Mouse (Mus musculus): ENCODE results near the gene Wscd2.
A peak's percentile ranks its signal among the peaks of the same experiment; 100 is the strongest.

The Wscd2 gene

GRCm38 (mm10) chr5:113490033-113490432, at the start of gene Wscd2:
Gene Wscd2 (plus strand): TSS chr5:113490333.
- DNase-seq (ENCODE audit: extremely low spot score, low spot score), result no peak

GRCm38 (mm10) chr5:113442180-113442579, 48.0 kb upstream of the Wscd2 start:
- no peak for DNase-seq (ENCODE audit: extremely low spot score, low spot score)

GRCm38 (mm10) chr5:113448023-113448734, 42.0 kb upstream of the Wscd2 start:
- DNase-seq (ENCODE audit: extremely low spot score, low spot score), result peak; percentile 50

- no peak for DNase-seq (ENCODE audit: extremely low spot score, low spot score)
Observed at GRCm38 (mm10) chr5:113449336-113449735, 40.8 kb upstream of the Wscd2 start.

- peak; percentile 66 for DNase-seq (ENCODE audit: extremely low spot score, low spot score)
Observed at GRCm38 (mm10) chr5:113452691-113453090, 37.4 kb upstream of the Wscd2 start.

GRCm38 (mm10) chr5:113453356-113453755, 36.8 kb upstream of the Wscd2 start:
- DNase-seq (ENCODE audit: extremely low spot score, low spot score), result peak; percentile 62

GRCm38 (mm10) chr5:113456020-113456419, 34.1 kb upstream of the Wscd2 start:
- DNase-seq (ENCODE audit: extremely low spot score, low spot score), result no peak

GRCm38 (mm10) chr5:113456756-113457155, 33.4 kb upstream of the Wscd2 start:
- no peak for DNase-seq (ENCODE audit: extremely low spot score, low spot score)

- no peak for DNase-seq (ENCODE audit: extremely low spot score, low spot score)
Observed at GRCm38 (mm10) chr5:113457260-113457659, 32.9 kb upstream of the Wscd2 start.

- DNase-seq (ENCODE audit: extremely low spot score, low spot score), result no peak
Observed at GRCm38 (mm10) chr5:113459942-113460341, 30.2 kb upstream of the Wscd2 start.

GRCm38 (mm10) chr5:113461582-113461981, 28.6 kb upstream of the Wscd2 start:
- DNase-seq (ENCODE audit: extremely low spot score, low spot score), result no peak

GRCm38 (mm10) chr5:113461998-113462625, 28.0 kb upstream of the Wscd2 start:
- DNase-seq (ENCODE audit: extremely low spot score, low spot score), result no peak

GRCm38 (mm10) chr5:113464731-113465130, 25.4 kb upstream of the Wscd2 start:
- DNase-seq (ENCODE audit: extremely low spot score, low spot score), result no peak

- DNase-seq (ENCODE audit: extremely low spot score, low spot score), result no peak
Observed at GRCm38 (mm10) chr5:113466536-113466935, 23.6 kb upstream of the Wscd2 start.

- no peak for DNase-seq (ENCODE audit: extremely low spot score, low spot score)
Observed at GRCm38 (mm10) chr5:113467072-113467471, 23.1 kb upstream of the Wscd2 start.

- DNase-seq (ENCODE audit: extremely low spot score, low spot score), result peak; percentile 36
Observed at GRCm38 (mm10) chr5:113467765-113468164, 22.4 kb upstream of the Wscd2 start.

GRCm38 (mm10) chr5:113468625-113469024, 21.5 kb upstream of the Wscd2 start:
- DNase-seq (ENCODE audit: extremely low spot score, low spot score), result no peak

- no peak for DNase-seq (ENCODE audit: extremely low spot score, low spot score)
Observed at GRCm38 (mm10) chr5:113469231-113469630, 20.9 kb upstream of the Wscd2 start.

GRCm38 (mm10) chr5:113469826-113470225, 20.3 kb upstream of the Wscd2 start:
- no peak for DNase-seq (ENCODE audit: extremely low spot score, low spot score)

- DNase-seq (ENCODE audit: extremely low spot score, low spot score), result peak; percentile 77
Observed at GRCm38 (mm10) chr5:113471417-113471816, 18.7 kb upstream of the Wscd2 start.

- no peak for DNase-seq (ENCODE audit: extremely low spot score, low spot score)
Observed at GRCm38 (mm10) chr5:113472339-113472738, 17.8 kb upstream of the Wscd2 start.

GRCm38 (mm10) chr5:113476816-113477215, 13.3 kb upstream of the Wscd2 start:
- DNase-seq (ENCODE audit: extremely low spot score, low spot score), result no peak

GRCm38 (mm10) chr5:113479075-113479474, 11.1 kb upstream of the Wscd2 start:
- no peak for DNase-seq (ENCODE audit: extremely low spot score, low spot score)
